Mouse (Mus musculus): ENCODE measurements at regions not wholly inside any gene's neighbourhood (a gene's known extent, or its start where the extent isn't known, plus 50 kb on each side); places are given as distances from the start of the nearest gene placed in this dataset.
A peak's percentile ranks its signal among the peaks of the same experiment; 100 is the strongest.

GRCm38 (mm10) chr5:106062926-106063325, 186.6 kb downstream of the Zfp326 start:
- no peak for DNase-seq (ENCODE audit: low spot score in 2 of 2)

GRCm38 (mm10) chr5:106056631-106057030, 180.3 kb downstream of the Zfp326 start:
- no peak for DNase-seq (ENCODE audit: low spot score in 2 of 2)

DNA sequence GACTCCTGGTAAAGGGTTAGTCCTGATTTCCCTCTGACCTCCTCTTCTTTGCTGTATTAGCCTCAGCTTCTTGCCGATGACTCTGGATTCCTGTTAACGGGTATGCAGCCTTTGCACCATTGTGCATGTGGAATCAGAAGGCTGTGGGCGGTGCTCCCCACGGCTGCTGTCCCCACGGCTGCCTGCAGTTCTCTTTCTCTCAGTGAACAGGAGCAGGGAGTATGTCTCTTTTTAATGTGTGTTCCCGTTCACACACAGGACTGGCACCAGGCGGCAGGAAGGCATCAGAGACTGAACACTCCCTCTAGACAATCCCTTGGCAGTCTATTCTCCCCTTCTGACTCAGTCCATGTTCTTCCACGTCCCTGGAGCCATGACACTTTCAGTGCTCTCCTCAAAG, 178.9 kb downstream of the Zfp326 start:
- no peak for DNase-seq (ENCODE audit: low spot score in 2 of 2)

DNA sequence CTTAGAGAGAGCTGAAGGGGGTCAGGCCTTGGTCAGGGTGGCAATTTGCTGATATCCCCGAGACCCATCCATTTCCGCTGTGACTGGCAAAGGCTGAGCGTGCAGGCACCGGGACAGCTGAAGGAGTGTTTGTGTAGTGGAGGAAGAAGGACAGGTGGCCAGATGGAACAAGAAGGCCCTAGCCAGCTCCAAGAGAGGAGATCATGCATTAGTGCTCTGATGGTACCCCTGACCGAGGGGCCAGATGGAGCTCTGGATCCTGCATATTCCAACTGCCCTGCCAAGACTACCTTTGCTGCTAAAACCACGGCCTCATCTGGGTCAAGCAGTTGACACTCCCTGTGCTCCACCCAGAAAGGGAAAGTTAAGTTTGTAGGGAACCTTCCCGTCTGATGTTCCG, 174.7 kb downstream of the Zfp326 start:
- no peak for DNase-seq (ENCODE audit: low spot score in 2 of 2)

DNA sequence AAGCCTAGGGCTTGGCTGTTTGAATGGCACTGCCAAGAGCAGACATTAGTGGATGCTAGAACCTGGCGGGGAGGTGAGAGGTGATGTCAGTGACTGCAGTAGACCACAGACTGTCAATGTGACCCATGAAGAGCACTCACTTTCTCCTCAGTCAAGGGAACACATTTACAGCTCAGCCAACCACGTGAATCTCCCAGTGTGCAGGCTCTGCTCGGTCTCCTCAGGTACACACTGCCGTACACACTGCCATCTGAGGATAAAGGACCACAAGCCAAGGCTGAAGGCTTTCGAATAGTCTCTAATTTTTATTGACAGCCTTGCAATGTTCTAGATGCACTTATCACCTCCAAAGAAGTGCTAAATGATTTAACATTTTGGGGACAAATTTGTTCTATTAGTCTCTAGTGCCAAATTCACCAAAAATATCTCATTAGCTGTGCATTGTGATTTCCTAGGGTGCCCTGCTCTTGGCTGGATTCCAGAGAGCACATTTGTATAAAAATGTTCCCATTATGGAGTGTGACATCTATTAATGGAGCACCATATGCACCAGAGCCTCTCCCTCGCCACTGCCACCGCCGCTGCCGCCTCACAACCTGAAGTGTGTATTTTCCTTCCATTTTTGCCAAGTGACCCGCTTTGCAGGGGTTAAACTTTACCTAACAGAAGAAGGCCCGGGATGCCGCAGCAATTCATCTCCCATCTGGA, 168.7 kb downstream of the Zfp326 start:
- DNase-seq (ENCODE audit: low spot score in 2 of 2) = no peak

DNA sequence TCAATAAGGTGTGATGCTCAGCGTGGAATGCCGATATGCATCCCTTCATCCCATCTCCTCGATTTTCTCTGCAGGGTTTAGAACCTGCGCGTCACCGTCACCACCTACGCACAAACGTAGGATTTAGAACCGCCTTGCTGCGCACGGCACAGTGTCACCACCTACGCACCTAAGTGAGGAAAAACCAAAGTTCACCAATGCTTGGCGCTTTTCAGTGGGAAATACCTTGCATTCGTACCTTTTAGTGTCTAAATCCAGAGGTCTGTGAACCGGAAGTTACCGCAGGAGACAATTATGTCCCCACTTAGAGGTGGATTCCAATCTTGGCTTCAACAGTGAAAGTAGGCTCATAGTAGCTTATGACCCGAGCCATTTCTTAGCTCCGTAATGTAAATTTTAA, 162.0 kb downstream of the Zfp326 start:
- no peak for DNase-seq (ENCODE audit: low spot score in 2 of 2)

- DNase-seq (ENCODE audit: low spot score in 2 of 2) = no peak
Observed at GRCm38 (mm10) chr5:106036176-106036575, 159.8 kb downstream of the Zfp326 start.

DNA sequence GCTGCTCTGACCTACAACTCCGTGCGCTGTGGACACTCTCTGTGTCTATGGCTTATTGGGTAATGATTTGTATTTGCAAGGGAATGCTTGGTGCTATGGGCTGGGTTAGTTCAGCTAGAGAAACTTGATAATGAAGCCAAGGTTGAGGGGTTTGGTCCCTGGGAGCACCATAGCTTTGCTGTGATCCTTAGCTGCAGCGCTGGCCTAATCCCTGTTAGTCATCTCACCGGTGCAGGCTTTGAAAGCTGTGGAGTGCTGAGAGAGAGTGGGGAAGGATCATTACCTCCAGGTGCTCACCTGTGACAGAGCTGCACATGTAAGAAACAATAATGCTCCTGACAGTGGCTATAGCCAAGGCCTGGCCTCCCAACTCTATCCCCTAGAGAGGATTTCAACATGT, 156.6 kb downstream of the Zfp326 start:
- DNase-seq (ENCODE audit: low spot score in 2 of 2) = no peak

DNA sequence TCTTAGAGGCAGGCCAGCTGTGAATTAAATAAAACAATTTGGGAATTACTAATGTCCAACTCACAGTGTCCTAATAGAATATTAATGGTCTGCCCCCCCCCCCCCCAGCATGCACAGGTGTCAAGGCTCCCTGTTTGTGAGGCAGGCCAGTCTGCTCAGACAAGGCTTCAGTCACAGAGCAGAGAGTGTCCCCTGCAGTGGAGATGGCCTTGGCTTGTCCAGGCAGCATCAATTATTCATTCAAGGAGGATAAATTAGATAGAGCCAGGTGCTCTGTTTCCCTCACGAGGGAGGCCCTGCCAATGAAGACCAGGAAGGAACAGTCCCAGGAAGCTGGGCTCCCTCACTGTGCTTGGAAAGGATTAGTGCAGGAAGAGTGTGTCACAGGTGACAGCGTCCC, 150.5 kb downstream of the Zfp326 start:
- DNase-seq (ENCODE audit: low spot score in 2 of 2) = no peak

DNA sequence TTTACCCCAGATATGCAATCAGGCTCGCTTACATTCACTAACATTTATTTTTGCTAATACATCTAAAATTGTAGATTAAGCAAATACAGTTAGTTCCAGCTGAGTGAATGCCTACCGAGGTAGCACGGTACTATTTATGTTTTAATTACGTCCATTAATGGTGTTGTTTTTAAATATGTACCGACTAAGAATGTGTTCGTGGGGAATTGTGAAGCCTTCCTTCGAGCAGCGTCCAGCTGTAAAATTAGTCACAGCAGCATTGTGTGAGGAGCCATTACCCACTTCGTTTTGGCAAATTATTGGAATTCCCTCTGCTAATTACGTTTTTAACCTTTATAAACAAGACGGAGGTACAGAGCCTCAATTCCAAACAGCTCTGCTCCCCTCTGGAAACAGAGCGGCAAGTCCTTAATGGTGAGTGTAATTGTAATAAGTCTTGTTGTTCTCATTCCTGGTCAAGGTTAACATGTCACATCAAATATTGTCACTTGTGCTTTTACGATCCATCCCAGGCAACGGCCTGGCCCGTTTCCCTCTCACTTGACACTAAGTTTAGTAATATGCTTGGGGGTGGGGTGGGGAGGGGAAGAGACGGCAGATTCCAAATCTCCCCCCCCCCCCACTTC, 128.0 kb downstream of the Zfp326 start:
- DNase-seq (ENCODE audit: low spot score in 2 of 2) = no peak

DNA sequence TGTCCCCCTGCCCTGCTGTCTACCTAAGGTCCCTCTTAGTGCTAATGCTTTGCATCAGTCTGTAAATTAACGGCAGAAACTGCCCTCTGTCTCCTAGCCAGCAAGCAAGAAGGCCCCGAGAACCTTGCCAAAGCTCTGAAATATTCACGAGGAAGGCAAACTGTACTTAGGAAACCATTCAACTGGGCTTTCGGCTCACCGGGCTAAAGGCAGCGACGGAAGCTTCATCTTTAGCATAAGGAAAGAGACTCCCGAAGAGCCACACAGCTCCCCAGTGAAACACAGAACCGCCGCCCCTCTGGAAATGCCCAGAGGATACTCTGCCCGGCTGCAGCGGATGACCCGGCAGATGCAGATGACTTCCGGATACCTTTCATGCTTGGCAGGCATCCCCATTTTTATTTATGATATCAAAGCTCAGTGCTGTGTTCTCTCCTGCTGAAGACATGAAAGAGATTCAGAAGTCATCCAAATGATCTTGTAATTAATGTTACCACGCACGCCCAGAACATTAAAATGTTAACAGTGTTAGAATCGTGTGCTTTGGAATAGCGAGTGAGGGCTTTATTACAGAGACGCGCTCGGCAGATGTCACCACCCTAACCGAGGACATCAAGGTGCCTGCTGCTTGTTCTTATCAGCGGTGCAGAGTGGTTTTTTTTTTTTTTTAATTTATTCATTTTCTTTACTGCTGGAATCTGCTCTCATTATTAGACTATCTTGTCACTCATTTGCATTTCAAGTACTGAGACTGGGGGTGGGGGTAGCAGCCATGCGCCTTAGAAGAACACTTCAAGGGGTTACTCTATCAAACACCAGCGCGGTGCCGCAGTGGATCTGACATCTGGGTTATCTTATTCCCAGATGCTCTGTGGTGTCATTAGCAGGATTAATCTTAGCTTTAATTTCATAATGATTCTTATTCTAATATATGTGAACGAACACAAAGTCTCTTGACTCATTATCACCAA, 127.2 kb downstream of the Zfp326 start:
- no peak for DNase-seq (ENCODE audit: low spot score in 2 of 2)

DNA sequence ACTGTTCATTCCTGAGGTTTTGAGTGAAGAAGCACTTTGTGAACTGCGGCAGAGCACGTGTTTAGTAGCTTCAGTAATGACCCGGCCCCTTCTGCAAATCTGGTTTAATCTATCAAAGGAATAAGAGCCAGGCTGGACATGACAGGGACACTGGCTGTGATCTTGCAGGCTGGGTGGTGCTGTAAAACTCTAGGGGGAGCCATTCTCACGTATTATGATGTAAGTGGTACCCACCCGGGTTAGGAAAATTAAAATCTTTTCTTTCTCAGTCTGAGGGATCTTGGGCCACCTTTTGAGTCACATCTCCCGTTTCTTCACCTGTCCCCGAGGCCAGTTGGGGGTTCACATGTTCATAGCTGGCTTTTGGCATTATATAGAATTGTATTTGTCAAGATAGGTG, 126.0 kb downstream of the Zfp326 start:
- no peak for DNase-seq (ENCODE audit: low spot score in 2 of 2)

DNA sequence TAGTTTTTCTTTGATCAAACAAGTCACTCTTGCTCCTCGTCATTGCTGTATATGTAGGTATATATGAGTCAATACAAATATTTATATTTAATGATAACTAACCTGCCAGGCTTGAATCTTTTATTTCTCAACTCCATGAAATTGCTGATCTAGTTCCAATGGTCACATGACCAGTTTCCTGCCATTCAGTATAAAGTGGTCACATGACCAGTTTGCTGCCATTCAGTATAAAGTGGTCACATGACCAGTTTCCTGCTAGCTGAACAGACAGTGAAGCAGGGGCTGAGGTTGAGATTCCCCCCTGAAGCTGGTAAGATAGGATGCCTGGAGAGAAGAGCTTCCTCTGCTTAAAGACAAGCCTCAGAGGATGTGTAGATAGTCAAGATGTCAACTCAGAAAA, 117.9 kb downstream of the Zfp326 start:
- no peak for DNase-seq (ENCODE audit: low spot score in 2 of 2)

DNA sequence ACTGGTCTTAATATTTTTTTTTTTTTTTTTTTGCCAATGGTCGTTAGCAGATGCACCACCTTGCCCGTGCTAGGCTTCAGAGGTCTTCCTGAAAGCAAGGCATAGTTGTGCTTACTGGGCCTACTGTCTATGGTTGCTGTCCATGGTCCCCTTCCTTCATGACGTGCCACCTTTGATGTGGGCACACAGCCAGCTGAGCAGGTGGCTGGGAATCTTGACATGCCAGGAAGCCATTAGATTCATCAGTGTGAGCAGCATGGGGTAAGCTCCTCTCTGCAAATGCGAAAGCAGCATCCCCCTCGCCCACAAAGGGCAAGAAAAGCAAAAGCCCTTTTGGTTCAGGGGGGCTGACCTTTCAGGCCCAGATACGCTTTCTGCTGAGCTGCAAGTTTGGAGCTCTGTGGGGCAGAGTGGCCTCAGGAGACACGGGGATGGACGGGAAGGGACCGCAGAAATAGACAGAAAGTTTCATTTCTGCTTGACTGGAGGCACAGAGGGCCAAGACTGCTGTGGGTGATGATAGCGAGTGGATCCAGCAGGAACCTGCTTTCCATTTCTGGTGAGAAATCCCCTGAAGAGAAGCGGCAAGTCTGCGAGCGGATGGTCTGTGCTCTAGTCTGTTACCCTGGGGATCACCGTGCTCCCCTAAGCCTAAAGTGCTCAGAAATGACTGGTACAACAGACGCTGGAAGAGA, 116.8 kb downstream of the Zfp326 start:
- DNase-seq (ENCODE audit: low spot score in 2 of 2) = no peak

DNA sequence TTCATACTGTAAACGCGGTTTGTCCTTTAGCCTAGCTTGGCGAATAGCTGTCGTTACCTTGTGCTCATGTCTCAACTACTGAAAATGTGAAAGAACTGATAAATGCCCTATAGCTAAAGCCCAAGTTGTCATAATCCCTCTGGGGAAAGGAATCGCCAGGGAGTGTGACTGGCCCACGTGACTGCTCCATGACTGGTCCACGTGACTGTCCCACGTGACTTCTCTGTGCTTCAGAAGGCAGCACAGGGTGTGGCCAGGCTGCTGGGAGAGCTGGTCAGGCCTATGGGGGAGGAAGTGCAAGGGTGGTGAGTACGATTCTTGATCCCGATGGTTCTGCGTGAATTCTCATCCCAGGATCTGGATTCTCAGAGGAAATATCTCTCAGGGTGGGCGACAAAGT, 114.4 kb downstream of the Zfp326 start:
- no peak for DNase-seq (ENCODE audit: low spot score in 2 of 2)

GRCm38 (mm10) chr5:105986401-105986800, 110.0 kb downstream of the Zfp326 start:
- DNase-seq (ENCODE audit: low spot score in 2 of 2) = peak in 1 of 2 experiments; percentile 4

- no peak for DNase-seq (ENCODE audit: low spot score in 2 of 2)
Observed at GRCm38 (mm10) chr5:105983131-105983530, 106.8 kb downstream of the Zfp326 start.

DNA sequence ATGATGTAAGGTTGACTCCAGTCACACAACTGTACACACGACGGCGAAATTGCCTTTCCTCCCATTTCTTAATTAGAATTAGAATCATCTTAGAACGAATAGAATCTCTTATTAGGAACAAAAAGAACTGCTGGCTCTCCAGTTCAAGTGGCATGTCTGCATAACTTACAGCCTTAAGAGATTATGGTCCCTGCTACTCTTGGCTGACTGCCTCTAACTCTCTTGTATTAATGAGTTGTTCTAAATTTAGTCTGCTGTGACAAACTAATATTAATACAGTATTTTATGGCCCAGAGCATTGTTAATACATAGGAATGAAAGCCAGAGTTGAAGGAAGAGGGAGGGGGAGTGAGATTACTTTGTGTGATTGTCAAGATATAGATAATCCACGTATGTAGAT, 100.4 kb downstream of the Zfp326 start:
- DNase-seq (ENCODE audit: low spot score in 2 of 2) = no peak

- no peak for DNase-seq (ENCODE audit: low spot score in 2 of 2)
Observed at GRCm38 (mm10) chr5:105976076-105976475, 99.7 kb downstream of the Zfp326 start.

- no peak for DNase-seq (ENCODE audit: low spot score in 2 of 2)
Observed at GRCm38 (mm10) chr5:105975275-105976011, 99.1 kb downstream of the Zfp326 start.
